Mouse (Mus musculus): ENCODE measurements at regions not wholly inside any gene's neighbourhood (a gene's known extent, or its start where the extent isn't known, plus 50 kb on each side); places are given as distances from the start of the nearest gene placed in this dataset.

DNA sequence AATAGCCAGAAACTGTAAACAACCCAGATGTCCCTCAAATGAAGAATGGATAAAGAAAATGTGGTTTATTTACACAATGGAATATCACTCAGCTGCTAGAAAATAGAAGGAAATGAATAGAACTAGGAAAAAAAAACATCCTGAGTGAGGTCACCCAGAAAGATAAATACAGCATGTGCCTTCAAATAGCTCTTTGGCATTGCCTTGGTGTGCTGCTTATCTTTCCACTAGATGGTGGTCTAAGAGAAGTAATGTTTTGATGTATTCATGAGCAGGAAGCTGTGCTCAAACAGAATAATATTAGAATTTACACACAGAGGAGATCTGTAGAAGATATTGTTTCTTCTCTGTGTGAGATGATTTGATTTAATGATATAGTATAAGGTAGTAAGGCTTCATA lies 78.8 kb downstream of the Zfp619 start:
- no peak for DNase-seq (ENCODE audit: low spot score in 2 of 2)

DNA sequence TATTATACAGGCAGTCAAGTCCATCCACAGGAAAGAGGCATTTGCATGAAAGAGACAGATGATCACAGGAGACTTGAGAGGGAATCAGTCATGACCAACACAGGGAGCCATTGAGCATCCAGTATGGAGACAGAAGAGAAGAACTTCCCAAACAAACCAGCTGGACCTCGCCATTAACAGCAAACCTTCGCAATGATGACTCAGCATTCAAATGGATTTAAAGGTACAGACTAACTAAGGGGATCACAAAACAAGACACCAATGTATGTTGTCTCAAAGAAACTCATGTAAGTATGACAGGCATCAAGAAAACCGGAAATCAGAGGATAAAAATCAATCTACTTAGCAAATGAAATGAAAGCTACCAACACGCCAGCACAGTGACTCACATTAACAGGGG lies 96.2 kb downstream of the Zfp619 start:
- no peak for DNase-seq (ENCODE audit: low spot score in 2 of 2)

GRCm38 (mm10) chr7:39615092-39615491 lies 97.5 kb downstream of the Zfp619 start:
- DNase-seq (ENCODE audit: low spot score in 2 of 2) = no peak

DNA sequence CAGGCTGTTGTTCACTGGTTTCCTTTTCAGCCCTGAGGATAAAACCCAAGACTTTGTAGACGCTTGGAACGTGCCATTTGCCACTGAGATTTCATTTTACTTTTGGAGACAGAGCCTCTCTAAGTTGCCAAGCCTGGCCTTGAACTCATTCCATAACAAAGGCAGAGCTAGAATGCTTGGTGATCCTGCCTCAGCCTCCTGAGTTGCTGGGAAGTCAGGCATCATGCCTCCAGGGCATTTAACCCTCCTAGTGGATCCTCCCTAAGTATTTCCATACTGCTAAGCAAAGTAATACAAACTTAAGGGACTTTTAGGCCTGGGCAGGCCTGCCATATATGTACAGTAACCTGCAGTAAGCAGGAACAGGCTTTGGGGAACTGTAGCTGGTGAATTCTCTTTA lies 104.2 kb downstream of the Zfp619 start:
- no peak for DNase-seq (ENCODE audit: low spot score in 2 of 2)

DNA sequence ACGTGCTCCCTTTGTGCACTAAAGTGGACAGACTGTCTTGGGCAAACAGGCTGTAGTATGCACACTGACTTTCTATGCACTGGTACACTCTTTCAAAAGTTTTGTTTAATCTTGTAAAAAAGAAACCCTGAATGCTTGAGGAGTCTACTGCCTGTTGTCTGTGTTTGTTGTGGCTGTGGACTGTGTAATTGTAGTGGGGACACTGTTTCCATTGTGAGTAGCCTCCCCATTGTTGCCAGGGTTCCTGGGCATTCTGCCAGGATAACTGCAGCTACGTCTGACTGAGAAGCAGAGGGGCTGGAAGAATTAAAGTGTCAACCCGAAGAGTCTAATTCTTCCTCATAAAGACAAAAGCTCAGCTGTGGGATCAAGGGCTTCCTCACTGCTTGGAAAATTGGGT lies 115.3 kb downstream of the Zfp619 start:
- DNase-seq (ENCODE audit: low spot score in 2 of 2) = no peak

- no peak for DNase-seq (ENCODE audit: low spot score in 2 of 2)
These were observed 124.8 kb downstream of the Zfp619 start for GRCm38 (mm10) chr7:39642333-39642732.

- no peak for DNase-seq (ENCODE audit: low spot score in 2 of 2)
These were observed 125.8 kb downstream of the Zfp619 start for GRCm38 (mm10) chr7:39643323-39643722.

GRCm38 (mm10) chr7:39650483-39651102 lies 133.0 kb downstream of the Zfp619 start:
- no peak for DNase-seq (ENCODE audit: low spot score in 2 of 2)

GRCm38 (mm10) chr7:39654563-39655286 lies 137.2 kb downstream of the Zfp619 start:
- DNase-seq (ENCODE audit: low spot score in 2 of 2) = no peak

- peak in 1 of 2 experiments; percentile 17 for DNase-seq (ENCODE audit: low spot score in 2 of 2)
These were observed 137.7 kb downstream of the Zfp619 start for GRCm38 (mm10) chr7:39655287-39655652.

GRCm38 (mm10) chr7:39655709-39656397 lies 138.3 kb downstream of the Zfp619 start:
- no peak for DNase-seq (ENCODE audit: low spot score in 2 of 2)

GRCm38 (mm10) chr7:39659597-39659996 lies 142.0 kb downstream of the Zfp619 start:
- no peak for DNase-seq (ENCODE audit: low spot score in 2 of 2)

DNA sequence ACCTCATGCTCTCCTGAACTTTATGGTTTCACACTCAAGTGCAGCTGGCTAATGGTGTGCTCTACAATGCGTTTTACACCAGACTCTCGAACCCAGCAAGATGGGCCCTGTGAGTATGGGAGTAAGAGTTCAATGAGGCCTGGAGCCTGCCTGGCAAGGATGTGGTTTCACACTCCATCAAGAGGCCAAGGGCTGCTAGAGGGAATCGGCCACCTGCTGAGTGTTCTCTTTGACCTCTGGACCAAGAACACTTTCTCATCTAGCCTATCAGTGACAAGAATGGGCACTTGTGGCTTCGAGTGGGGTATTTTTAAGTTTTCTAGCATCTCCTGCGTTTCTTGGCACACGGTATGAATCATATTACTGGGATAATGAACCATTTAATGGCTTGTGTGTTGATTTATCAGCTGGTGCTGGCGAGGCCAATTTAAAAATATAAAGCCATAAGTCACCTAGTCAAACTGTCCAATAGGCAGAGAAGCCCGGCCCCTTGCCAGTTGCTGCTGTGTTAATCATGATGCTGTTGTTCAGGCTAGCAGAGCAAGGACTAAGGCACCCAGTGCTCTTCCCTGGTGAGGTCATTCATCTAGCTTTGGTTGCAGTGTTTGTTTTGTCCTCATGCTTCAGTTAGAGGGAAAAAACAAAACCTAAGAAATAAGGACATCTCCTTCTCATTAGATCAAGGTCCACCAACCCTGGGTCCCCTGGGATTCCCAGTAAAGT lies 157.7 kb downstream of the Zfp619 start:
- no peak for DNase-seq (ENCODE audit: low spot score in 2 of 2)

- no peak for DNase-seq (ENCODE audit: low spot score in 2 of 2)
These were observed 158.3 kb downstream of the Zfp619 start for GRCm38 (mm10) chr7:39675847-39676238.

DNA sequence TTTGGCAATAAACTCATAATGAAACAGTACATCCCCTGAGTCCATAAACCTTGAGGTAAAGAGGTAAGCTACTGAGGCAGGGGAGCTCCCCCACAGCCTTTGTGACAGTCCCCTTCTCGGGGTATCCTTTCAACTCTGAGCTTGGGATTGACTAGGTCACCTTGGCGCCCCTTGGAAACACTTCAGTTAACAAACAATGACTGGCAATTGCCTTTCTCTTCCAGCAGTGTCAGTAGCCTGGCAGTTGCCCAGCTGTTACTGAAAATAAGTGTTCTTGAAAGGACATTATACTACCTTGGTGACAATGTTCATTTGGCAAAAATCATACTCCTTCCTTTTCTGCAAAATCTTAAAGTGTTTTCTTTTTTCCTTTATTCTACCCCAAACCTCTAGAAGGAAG lies 162.8 kb downstream of the Zfp619 start:
- DNase-seq (ENCODE audit: low spot score in 2 of 2) = no peak

GRCm38 (mm10) chr7:39696589-39696988 lies 179.0 kb downstream of the Zfp619 start:
- no peak for DNase-seq (ENCODE audit: low spot score in 2 of 2)

DNA sequence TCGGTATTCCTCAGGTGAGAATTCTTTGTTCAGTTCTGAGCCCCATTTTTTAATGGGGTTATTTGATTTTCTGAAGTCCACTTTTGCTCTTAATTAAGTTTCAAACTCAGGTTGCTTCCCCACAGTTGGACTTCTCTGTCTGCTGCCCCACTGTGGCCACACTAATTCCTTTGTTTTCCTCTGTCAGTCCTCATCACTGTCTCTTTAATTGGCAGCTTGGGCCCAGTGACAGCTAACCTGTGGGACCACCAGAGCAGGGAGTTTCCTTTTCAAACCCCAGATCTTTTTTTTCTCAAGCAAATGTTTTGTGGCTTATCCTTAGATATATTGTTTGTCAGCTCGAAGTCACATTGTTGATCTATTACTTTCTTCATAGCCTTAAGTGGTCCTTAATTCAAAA lies 183.9 kb downstream of the Zfp619 start:
- DNase-seq (ENCODE audit: low spot score in 2 of 2) = no peak

- DNase-seq (ENCODE audit: low spot score in 2 of 2) = no peak
These were observed 187.8 kb downstream of the Zfp619 start for GRCm38 (mm10) chr7:39705118-39706095.

GRCm38 (mm10) chr7:39706606-39707005 lies 189.0 kb downstream of the Zfp619 start:
- no peak for DNase-seq (ENCODE audit: low spot score in 2 of 2)

GRCm38 (mm10) chr7:39716340-39717150 lies 199.0 kb downstream of the Zfp619 start:
- no peak for DNase-seq (ENCODE audit: low spot score in 2 of 2)
